Mouse (Mus musculus) neural tube, embryonic 15.5 days (tissue): ENCODE data around the gene 1810046K07Rik. TPM values are rescaled to one million over a fixed set of nuclear protein-coding genes. Genes with fewer than 3 reads are reported as not detected.
A peak's percentile ranks its signal among the peaks of the same experiment; 100 is the strongest.

Experiments used
- ATAC-seq: fragments of 200-750 bp; cut with Nextera tagmentation; 2 replicates; pipeline ENCODE4 v1.8.0; 2017; ENCODE audit warnings: mild to moderate bottlenecking, moderate TSS enrichment, moderate library complexity; ENCODE audit not compliant: low FRiP score
- H3K27ac ChIP-seq: fragments of 300-500 bp; sonication (generic); replicated peaks from 2 replicates; pipeline ENCODE4 v1.5.1; 2015; ENCODE audit warnings: mild to moderate bottlenecking, inconsistent platforms
- H3K27me3 ChIP-seq: fragments of 300-500 bp; sonication (generic); replicated peaks from 2 replicates; pipeline ENCODE4 v1.6.1; 2015; ENCODE audit warnings: inconsistent platforms
- H3K36me3 ChIP-seq: fragments of 300-500 bp; sonication (generic); 2 replicates; pipeline ENCODE4 v1.6.1; 2015; ENCODE audit warnings: inconsistent platforms
- H3K4me1 ChIP-seq: fragments of 300-500 bp; sonication (generic); 2 replicates; pipeline ENCODE4 v1.6.1; 2015; ENCODE audit warnings: inconsistent platforms
- H3K4me2 ChIP-seq: fragments of 300-500 bp; sonication (generic); 2 replicates; pipeline ENCODE4 v1.6.1; 2015; ENCODE audit warnings: inconsistent platforms, mild to moderate bottlenecking, moderate library complexity
- H3K4me3 ChIP-seq: fragments of 300-500 bp; sonication (generic); replicated peaks from 2 replicates; pipeline ENCODE4 v1.5.1; 2015; ENCODE audit warnings: mild to moderate bottlenecking, inconsistent platforms
- H3K9ac ChIP-seq: fragments of 300-500 bp; sonication (generic); replicated peaks from 2 replicates; pipeline ENCODE4 v1.6.1; 2015; ENCODE audit warnings: mild to moderate bottlenecking, inconsistent platforms
- H3K9me3 ChIP-seq: fragments of 300-500 bp; sonication (generic); replicated peaks from 2 replicates; pipeline ENCODE4 v1.6.1; 2016; ENCODE audit warnings: inconsistent platforms
- WGBS: fragments of 180-500 bp; shearing (Covaris S2); methylation state at CpG from one replicate; pipeline ENCODE4 v1.1.7; 2015; ENCODE audit warnings: mixed read lengths; 5-methylcytosine and 5-hydroxymethylcytosine counted together
- polyA plus RNA-seq: library from polyadenylated mRNA; unstranded; fragments of >200 nt; fragmentation: Nextera tagmentation; extraction: Ambion mirVana; gene quantifications from 2 replicates; pipeline ENCODE4 v1.2.1, GENCODE M21; 2015

Gene 1810046K07Rik
- polyA plus RNA-seq, result not detected in 2 replicates

GRCm38 (mm10) chr9:51328731-51329130 lies at the start of gene 1810046K07Rik:
Gene 1810046K07Rik (minus strand): TSS chr9:51328917.
- no peak within 1 kb of the TSS for H3K9ac ChIP-seq
- no peak within 1 kb of the TSS for H3K4me3 ChIP-seq
- WGBS, result 85% methylated on average over 3 of the region's 3 CpGs
- ATAC-seq, result no peak
- H3K27ac ChIP-seq, result no peak within 1 kb of the TSS
- H3K27me3 ChIP-seq, result no peaks in the 10 kb centered on the region
- no peaks in the 10 kb centered on the region for H3K36me3 ChIP-seq
- H3K4me2 ChIP-seq, result no peak within 1 kb of the TSS
- H3K4me1 ChIP-seq, result no peaks in the 10 kb centered on the region
- no peaks in the 10 kb centered on the region for H3K9me3 ChIP-seq

- Histone ChIP-seq H3K9ac (no peak overlapping the region), H3K4me2 (no peak overlapping the region), H3K27ac (no peak overlapping the region), H3K36me3 (no peaks in the 10 kb centered on the region), H3K27me3 (no peaks in the 10 kb centered on the region), H3K4me3 (no peak overlapping the region), H3K9me3 (no peaks in the 10 kb centered on the region), H3K4me1 (no peaks in the 10 kb centered on the region)
- 67% methylated on average over 3 of the region's 3 CpGs for WGBS
- no peak for ATAC-seq
These were observed 40.8 kb upstream of the 1810046K07Rik start for GRCm38 (mm10) chr9:51369560-51369959.

- no peak overlapping the region for H3K4me3 ChIP-seq
- H3K9ac ChIP-seq, result no peak overlapping the region
- no peak overlapping the region for H3K4me2 ChIP-seq
- no peak overlapping the region for H3K27ac ChIP-seq
- no peaks in the 10 kb centered on the region for H3K27me3 ChIP-seq
- ATAC-seq, result no peak
- 83% methylated on average over 3 of the region's 3 CpGs for WGBS
- H3K9me3 ChIP-seq, result no peaks in the 10 kb centered on the region
- H3K36me3 ChIP-seq, result no peaks in the 10 kb centered on the region
- no peaks in the 10 kb centered on the region for H3K4me1 ChIP-seq
These were observed 38.4 kb upstream of the 1810046K07Rik start for GRCm38 (mm10) chr9:51367124-51367523.

GRCm38 (mm10) chr9:51364059-51364458 lies 35.3 kb upstream of the 1810046K07Rik start:
- Histone ChIP-seq H3K4me1 (no peaks in the 10 kb centered on the region), H3K4me2 (no peak overlapping the region), H3K9me3 (no peaks in the 10 kb centered on the region), H3K36me3 (no peaks in the 10 kb centered on the region), H3K27ac (no peak overlapping the region), H3K27me3 (no peaks in the 10 kb centered on the region), H3K4me3 (no peak overlapping the region), H3K9ac (no peak overlapping the region)
- ATAC-seq, result no peak
- 14% methylated on average over 4 of the region's 4 CpGs for WGBS

GRCm38 (mm10) chr9:51353511-51353910 lies 24.8 kb upstream of the 1810046K07Rik start:
- H3K4me2 ChIP-seq, result no peak overlapping the region
- no peaks in the 10 kb centered on the region for H3K27me3 ChIP-seq
- H3K9ac ChIP-seq, result no peak overlapping the region
- H3K4me1 ChIP-seq, result peaks cover 8% of the 10 kb centered on the region
- H3K27ac ChIP-seq, result peak overlapping the region; percentile 48; the same call in 1 of the 2 replicates
- H3K9me3 ChIP-seq, result no peaks in the 10 kb centered on the region
- 58% methylated on average over 3 of the region's 3 CpGs for WGBS
- peak; percentile 17; the same call in 1 of the 2 replicates for ATAC-seq
- no peak overlapping the region for H3K4me3 ChIP-seq
- H3K36me3 ChIP-seq, result no peaks in the 10 kb centered on the region

GRCm38 (mm10) chr9:51352896-51353295 lies 24.2 kb upstream of the 1810046K07Rik start:
- no peaks in the 10 kb centered on the region for H3K27me3 ChIP-seq
- no peaks in the 10 kb centered on the region for H3K9me3 ChIP-seq
- H3K4me3 ChIP-seq, result no peak overlapping the region
- H3K27ac ChIP-seq, result no peak overlapping the region
- H3K9ac ChIP-seq, result no peak overlapping the region
- H3K36me3 ChIP-seq, result no peaks in the 10 kb centered on the region
- H3K4me2 ChIP-seq, result no peak overlapping the region
- 82% methylated on average over 3 of the region's 3 CpGs for WGBS
- ATAC-seq, result no peak
- H3K4me1 ChIP-seq, result peaks cover 8% of the 10 kb centered on the region

GRCm38 (mm10) chr9:51349422-51349821 lies 20.7 kb upstream of the 1810046K07Rik start:
- H3K27ac ChIP-seq, result no peak overlapping the region
- no peaks in the 10 kb centered on the region for H3K9me3 ChIP-seq
- no peaks in the 10 kb centered on the region for H3K27me3 ChIP-seq
- peaks cover 8% of the 10 kb centered on the region for H3K4me1 ChIP-seq
- H3K36me3 ChIP-seq, result no peaks in the 10 kb centered on the region
- 76% methylated on average over 5 of the region's 5 CpGs for WGBS
- no peak for ATAC-seq
- H3K9ac ChIP-seq, result no peak overlapping the region
- H3K4me3 ChIP-seq, result no peak overlapping the region
- H3K4me2 ChIP-seq, result no peak overlapping the region

- 94% methylated on average over 9 of the region's 9 CpGs for WGBS
These were observed 17.1 kb upstream of the 1810046K07Rik start for GRCm38 (mm10) chr9:51345768-51346167.

GRCm38 (mm10) chr9:51335294-51336010 lies 6.7 kb upstream of the 1810046K07Rik start:
- H3K4me2 ChIP-seq, result peak overlapping the region; percentile 50
- no peak overlapping the region for H3K9ac ChIP-seq
- H3K9me3 ChIP-seq, result no peaks in the 10 kb centered on the region
- no peaks in the 10 kb centered on the region for H3K36me3 ChIP-seq
- H3K4me3 ChIP-seq, result 0 out of 2 replicates have a peak overlapping the region, but pooled peaks have one; percentile 17
- no peaks in the 10 kb centered on the region for H3K27me3 ChIP-seq
- H3K4me1 ChIP-seq, result peaks cover 6% of the 10 kb centered on the region; the same call in 1 of the 2 replicates
- H3K27ac ChIP-seq, result no peak overlapping the region
- ATAC-seq, result peak; percentile 92
- WGBS, result 21% methylated on average over 8 of the region's 8 CpGs

More at GRCm38 (mm10) chr9:51345768-51346167, 17.1 kb upstream of the 1810046K07Rik start:
- no peaks in the 10 kb centered on the region for H3K36me3 ChIP-seq
- no peak overlapping the region for H3K27ac ChIP-seq
- H3K4me1 ChIP-seq, result no peaks in the 10 kb centered on the region
- ATAC-seq, result no peak
- no peak overlapping the region for H3K4me3 ChIP-seq
- H3K9me3 ChIP-seq, result no peaks in the 10 kb centered on the region
- no peaks in the 10 kb centered on the region for H3K27me3 ChIP-seq
- no peak overlapping the region for H3K9ac ChIP-seq
- H3K4me2 ChIP-seq, result no peak overlapping the region

GRCm38 (mm10) chr9:51331449-51332238 lies 2.9 kb upstream of the 1810046K07Rik start:
- Histone ChIP-seq H3K4me1 (peaks cover 6% of the 10 kb centered on the region; the same call in 1 of the 2 replicates), H3K27me3 (no peaks in the 10 kb centered on the region), H3K36me3 (no peaks in the 10 kb centered on the region), H3K4me2 (no peak overlapping the region), H3K9ac (no peak overlapping the region), H3K9me3 (no peaks in the 10 kb centered on the region), H3K4me3 (no peak overlapping the region), H3K27ac (no peak overlapping the region)
- no peak for ATAC-seq
- 92% methylated on average over 13 of the region's 13 CpGs for WGBS

- Histone ChIP-seq H3K9me3 (no peaks in the 10 kb centered on the region), H3K27me3 (no peaks in the 10 kb centered on the region), H3K4me1 (no peaks in the 10 kb centered on the region), H3K4me3 (no peak overlapping the region), H3K4me2 (no peak overlapping the region), H3K27ac (no peak overlapping the region), H3K9ac (no peak overlapping the region), H3K36me3 (no peaks in the 10 kb centered on the region)
- 87% methylated on average over 5 of the region's 5 CpGs for WGBS
- no peak for ATAC-seq
These were observed 1.2 kb downstream of the 1810046K07Rik start for GRCm38 (mm10) chr9:51327555-51327903.
